Mouse (Mus musculus): ENCODE results near the gene Hnf4a. TPM values are rescaled to one million over a fixed set of nuclear protein-coding genes. Genes with fewer than 3 reads are reported as not detected.

The Hnf4a gene
- polyA plus RNA-seq, 2 experiments: 11.6 to 22.9 TPM

GRCm38 (mm10) chr2:163537443-163537842 lies 30.8 kb downstream of the Hnf4a start:
- 60% methylated on average over 5 of the region's 5 CpGs for whole genome bisulfite sequencing (ENCODE audit: insufficient replicate concordance)
- no peak overlapping the region for H3K9ac ChIP-seq (replicated peaks)
- no peaks in the 10 kb centered on the region for H3K27me3 ChIP-seq (ENCODE audit: control insufficient read depth, insufficient read depth, low read length)
- no peak for TF ChIP-seq EP300 (IDR thresholded peaks at IDR 0.05; ENCODE audit: low read depth)
- TF ChIP-seq CTCF (IDR thresholded peaks at IDR 0.05; ENCODE audit: low read depth): no peak
- ATAC-seq (ENCODE audit: insufficient read depth): no peak
- no peaks in the 10 kb centered on the region for H3K36me3 ChIP-seq (replicated peaks; ENCODE audit: control insufficient read depth, insufficient read depth, low read depth)
- no peak for DNase-seq (ENCODE audit: low read depth in 3 of 3, low spot score in 3 of 3)
- H3K4me3 ChIP-seq (ENCODE audit: insufficient read depth in 1 of 2, low read depth in 2 of 2, low read length in 2 of 2): no peak overlapping the region
- H3K27ac ChIP-seq: no peak overlapping the region
- H3K9me3 ChIP-seq (ENCODE audit: control insufficient read depth, low read length): no peaks in the 10 kb centered on the region
- no peak overlapping the region for H3K4me2 ChIP-seq (ENCODE audit: low read depth)
- H3K4me1 ChIP-seq (replicated peaks; ENCODE audit: control insufficient read depth in 2 of 2, insufficient read depth in 2 of 2, low read length in 1 of 2): peaks cover 0 to 19% of the 10 kb centered on the region in 2 experiments; a peak in 3 of 4 replicates

- Histone ChIP-seq H3K4me1 (replicated peaks; ENCODE audit: control insufficient read depth in 2 of 2, insufficient read depth in 2 of 2, low read length in 1 of 2) (peaks cover 0 to 19% of the 10 kb centered on the region in 2 experiments; a peak in 3 of 4 replicates), H3K27ac (no peak overlapping the region), H3K4me3 (ENCODE audit: insufficient read depth in 1 of 2, low read depth in 2 of 2, low read length in 2 of 2) (no peak overlapping the region), H3K4me2 (ENCODE audit: low read depth) (no peak overlapping the region), H3K36me3 (replicated peaks; ENCODE audit: control insufficient read depth, insufficient read depth, low read depth) (no peaks in the 10 kb centered on the region), H3K27me3 (ENCODE audit: control insufficient read depth, insufficient read depth, low read length) (no peaks in the 10 kb centered on the region), H3K9ac (replicated peaks) (no peak overlapping the region), H3K9me3 (ENCODE audit: control insufficient read depth, low read length) (no peaks in the 10 kb centered on the region)
- WGBS (ENCODE audit: insufficient replicate concordance): 67% methylated on average over 2 of the region's 2 CpGs
- ATAC-seq (ENCODE audit: insufficient read depth) (no peak), DNase-seq (ENCODE audit: low read depth in 3 of 3, low spot score in 3 of 3) (no peak)
- TF ChIP-seq EP300 (IDR thresholded peaks at IDR 0.05; ENCODE audit: low read depth) (no peak), CTCF (IDR thresholded peaks at IDR 0.05; ENCODE audit: low read depth) (no peak)
Observed at GRCm38 (mm10) chr2:163538410-163538809, 31.8 kb downstream of the Hnf4a start.

GRCm38 (mm10) chr2:163539321-163540040 lies 32.9 kb downstream of the Hnf4a start:
- Histone ChIP-seq H3K4me1 (replicated peaks; ENCODE audit: control insufficient read depth in 2 of 2, insufficient read depth in 2 of 2, low read length in 1 of 2) (peaks cover 0 to 19% of the 10 kb centered on the region in 2 experiments; a peak in 3 of 4 replicates), H3K27ac (peak overlapping the region; percentile 1; the same call in 1 of the 2 replicates), H3K27me3 (ENCODE audit: control insufficient read depth, insufficient read depth, low read length) (no peaks in the 10 kb centered on the region), H3K9ac (replicated peaks) (no peak overlapping the region), H3K4me3 (ENCODE audit: insufficient read depth in 1 of 2, low read depth in 2 of 2, low read length in 2 of 2) (no peak overlapping the region), H3K4me2 (ENCODE audit: low read depth) (peak overlapping the region; percentile 8; the same call in 1 of the 2 replicates), H3K36me3 (replicated peaks; ENCODE audit: control insufficient read depth, insufficient read depth, low read depth) (no peaks in the 10 kb centered on the region), H3K9me3 (ENCODE audit: control insufficient read depth, low read length) (no peaks in the 10 kb centered on the region)
- peak; percentile 56 for ATAC-seq (ENCODE audit: insufficient read depth)
- TF ChIP-seq CTCF (IDR thresholded peaks at IDR 0.05; ENCODE audit: low read depth) (no peak), EP300 (IDR thresholded peaks at IDR 0.05; ENCODE audit: low read depth) (no peak)
- WGBS (ENCODE audit: insufficient replicate concordance): 57% methylated on average over 13 of the region's 13 CpGs
- DNase-seq (ENCODE audit: low read depth in 3 of 3, low spot score in 3 of 3): no peak

GRCm38 (mm10) chr2:163540231-163541117 lies 33.9 kb downstream of the Hnf4a start:
- H3K27me3 ChIP-seq (ENCODE audit: control insufficient read depth, insufficient read depth, low read length): no peaks in the 10 kb centered on the region
- peak overlapping the region; percentile 36 for H3K4me2 ChIP-seq (ENCODE audit: low read depth)
- H3K36me3 ChIP-seq (replicated peaks; ENCODE audit: control insufficient read depth, insufficient read depth, low read depth): no peaks in the 10 kb centered on the region
- peak in 1 of 3 experiments; percentile 41 for DNase-seq (ENCODE audit: low read depth in 3 of 3, low spot score in 3 of 3)
- peak overlapping the region; percentile 1; the same call in 1 of the 2 replicates for H3K27ac ChIP-seq
- no peaks in the 10 kb centered on the region for H3K9me3 ChIP-seq (ENCODE audit: control insufficient read depth, low read length)
- H3K9ac ChIP-seq (replicated peaks): no peak overlapping the region
- peak; percentile 79 for ATAC-seq (ENCODE audit: insufficient read depth)
- H3K4me3 ChIP-seq (ENCODE audit: insufficient read depth in 1 of 2, low read depth in 2 of 2, low read length in 2 of 2): no peak overlapping the region
- H3K4me1 ChIP-seq (replicated peaks; ENCODE audit: control insufficient read depth in 2 of 2, insufficient read depth in 2 of 2, low read length in 1 of 2): peaks cover 0 to 19% of the 10 kb centered on the region in 2 experiments; a peak in 3 of 4 replicates
- WGBS (ENCODE audit: insufficient replicate concordance): 32% methylated on average over 9 of the region's 9 CpGs
- no peak for TF ChIP-seq CTCF (IDR thresholded peaks at IDR 0.05; ENCODE audit: low read depth)
- no peak for TF ChIP-seq EP300 (IDR thresholded peaks at IDR 0.05; ENCODE audit: low read depth)
